Mouse (Mus musculus) CD4-positive helper T cell, adult 2 months (primary cell): ENCODE data around the gene Strada.
"Not testable (repeated sequence)": the region's sequence is repeated elsewhere in the genome, so short reads cannot be mapped to it uniquely, and the experiment has no call there.

ENCODE experiments used
- DNase-seq: peaks from one replicate; pipeline ENCODE4 v3.0.0-alpha.2; 2012; ENCODE audit warnings: low read depth, missing footprints, low spot score

The Strada gene

DNA sequence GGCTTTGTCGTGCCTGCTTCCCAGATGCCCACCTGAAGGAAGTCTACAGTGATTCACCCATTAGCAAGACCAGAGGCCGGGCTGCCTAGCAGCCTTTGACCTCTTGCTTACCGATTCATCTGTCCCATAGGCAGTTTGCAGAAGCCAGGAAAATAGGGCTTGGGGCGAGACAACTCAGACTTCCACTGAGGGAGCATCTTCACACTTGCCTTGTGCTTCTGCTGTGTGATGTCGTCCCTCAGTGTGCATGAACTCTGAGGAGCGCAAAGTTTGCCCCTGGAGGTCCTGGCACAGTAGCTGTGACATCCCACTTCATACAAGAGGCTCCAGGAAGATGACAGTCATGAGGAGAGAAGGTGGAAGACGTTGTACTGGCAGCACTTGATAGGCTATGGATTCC, 44.8 kb downstream of the Strada start:
- DNase-seq: peak; percentile 22

GRCm38 (mm10) chr11:106156257-106156656, 45.7 kb downstream of the Strada start:
- DNase-seq: no peak

GRCm38 (mm10) chr11:106155761-106156160, 46.2 kb downstream of the Strada start:
- DNase-seq: peak; percentile 34

- no peak for DNase-seq
Measured at GRCm38 (mm10) chr11:106154770-106155169, 47.2 kb downstream of the Strada start.

- DNase-seq: peak; percentile 19
Measured at GRCm38 (mm10) chr11:106154091-106154490, 47.9 kb downstream of the Strada start.

- DNase-seq: no peak
Measured at GRCm38 (mm10) chr11:106152132-106152531, 49.8 kb downstream of the Strada start.

DNA sequence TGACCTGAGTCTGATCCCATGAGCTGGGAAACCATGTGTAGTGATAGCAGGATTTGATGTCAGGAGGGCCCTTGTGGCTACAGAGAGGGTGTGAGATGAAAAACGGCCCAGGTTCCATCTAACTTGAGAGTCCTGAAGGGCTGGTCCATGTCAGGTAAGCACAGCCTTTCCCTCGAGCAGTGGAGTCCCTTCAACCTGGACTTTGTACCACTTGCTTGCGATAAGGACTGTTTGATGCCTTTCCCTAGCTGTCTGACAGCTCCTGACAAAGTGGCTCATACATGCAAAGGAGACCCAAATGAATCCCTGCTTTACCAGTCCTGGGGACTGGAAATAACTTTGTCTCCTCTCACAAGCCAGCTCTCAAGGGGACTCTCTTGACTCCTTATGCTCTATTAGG, 50.7 kb downstream of the Strada start:
- DNase-seq: no peak

DNA sequence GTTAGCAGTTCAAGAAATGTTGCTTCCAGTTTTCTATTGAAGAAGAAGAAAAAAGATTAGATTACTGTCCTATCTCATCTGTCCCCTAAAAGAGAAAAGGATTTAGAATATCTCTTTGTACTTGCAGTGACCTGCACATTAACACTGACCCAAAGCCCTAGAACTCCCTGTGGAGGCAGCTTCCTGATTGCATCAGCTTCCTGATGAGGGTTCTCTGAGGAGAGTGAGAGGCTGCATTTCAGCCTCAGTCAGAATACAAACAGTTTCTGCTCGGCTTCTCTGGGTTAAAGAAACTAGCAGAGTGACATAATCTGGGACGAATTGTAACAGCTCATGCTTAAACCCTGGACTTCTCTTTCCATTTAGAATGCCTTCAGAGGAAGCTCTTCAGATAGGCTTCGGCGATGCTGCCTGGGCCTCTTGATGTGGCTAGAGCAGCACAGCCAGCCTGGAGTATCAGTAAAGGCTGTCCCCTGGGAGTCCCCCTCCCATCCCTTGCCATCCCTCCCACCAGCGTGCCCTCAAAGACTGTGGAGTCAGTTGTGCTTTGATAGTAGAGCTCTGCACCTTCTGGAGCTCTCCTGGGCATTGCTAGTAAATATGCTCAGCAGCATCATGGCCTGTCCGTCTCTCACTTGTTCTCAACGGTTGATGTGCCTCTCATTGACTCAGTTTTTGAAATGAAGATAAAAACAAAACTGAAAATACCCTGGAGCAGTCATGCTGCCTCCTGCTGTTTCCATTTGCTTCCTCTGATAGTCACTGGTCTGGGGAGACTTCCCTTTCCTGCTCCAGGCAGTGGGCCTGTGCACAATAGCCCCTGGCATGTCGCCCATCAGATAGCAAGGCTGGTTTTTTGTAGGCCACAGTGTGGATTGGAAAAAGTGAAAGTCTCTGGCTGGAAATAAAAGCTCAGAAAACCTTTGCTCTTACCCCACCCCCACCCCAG, 67.1 kb downstream of the Strada start:
- DNase-seq: peak; percentile 46

DNA sequence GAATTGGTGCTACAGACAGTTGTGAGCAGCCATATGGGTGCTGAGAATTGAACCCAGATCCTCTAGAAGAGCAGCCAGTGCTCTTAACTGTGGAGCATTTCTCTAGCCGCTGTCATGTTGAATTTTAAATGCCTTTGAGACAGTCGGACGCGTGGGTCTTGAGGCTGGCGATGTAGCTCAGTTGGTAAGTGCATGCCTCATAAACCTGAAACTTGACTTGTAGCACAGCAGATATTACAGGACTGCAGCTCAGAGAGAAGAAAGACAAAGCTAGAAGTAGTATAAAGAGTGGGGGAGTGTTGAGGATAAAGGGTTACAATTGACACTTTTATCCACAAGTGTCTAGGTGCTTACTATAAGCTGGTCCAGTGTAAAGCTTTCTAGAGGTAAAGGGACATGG, 69.5 kb downstream of the Strada start:
- DNase-seq: no peak

DNA sequence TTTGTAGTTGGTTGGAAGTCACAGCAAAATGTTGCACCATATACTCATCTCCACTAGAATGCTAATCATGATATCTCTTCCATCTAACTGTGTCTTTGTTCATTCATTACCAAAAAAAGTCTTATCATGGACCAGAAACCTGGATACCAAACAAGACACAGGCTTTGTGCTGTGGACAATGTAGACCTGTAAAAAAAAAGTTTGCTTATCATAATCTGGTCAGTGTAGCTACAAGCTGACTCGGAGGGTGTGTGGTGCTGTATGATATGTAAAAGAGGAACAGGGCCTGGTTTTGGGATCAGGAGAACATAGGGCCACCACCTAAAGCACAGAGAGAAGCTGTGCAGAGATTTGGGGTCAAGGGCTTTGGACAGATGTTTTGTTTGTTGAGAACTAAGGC, 72.5 kb downstream of the Strada start:
- no peak for DNase-seq

DNA sequence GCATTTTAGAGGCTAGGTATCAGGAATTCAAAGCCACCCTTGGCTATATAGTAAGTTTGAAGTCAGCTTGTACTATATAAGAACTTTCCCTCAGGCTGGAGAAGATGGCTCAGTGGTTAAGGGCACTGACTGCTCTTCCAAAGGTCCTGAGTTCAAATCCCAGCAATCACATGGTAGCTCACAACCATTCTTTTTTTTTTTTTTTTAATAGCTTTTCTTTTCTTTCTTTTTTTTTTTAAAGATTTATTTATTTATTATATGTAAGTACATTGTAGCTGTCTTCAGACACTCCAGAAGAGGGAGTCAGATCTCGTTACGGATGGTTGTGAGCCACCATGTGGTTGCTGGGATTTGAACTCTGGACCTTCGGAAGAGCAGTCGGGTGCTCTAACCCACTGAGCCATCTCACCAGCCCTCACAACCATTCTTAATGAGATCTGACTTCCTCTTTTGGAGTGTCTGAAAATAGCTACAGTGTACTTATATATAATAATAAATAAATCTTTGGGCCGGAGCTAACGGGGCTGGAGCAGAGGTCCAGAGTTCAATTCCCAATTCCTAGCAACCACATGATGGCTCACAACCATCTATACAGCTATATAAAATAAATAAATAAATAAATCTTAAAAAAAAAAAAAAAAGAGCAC, 75.1 kb downstream of the Strada start:
- DNase-seq: not testable (repeated sequence)

- DNase-seq: no peak
Measured at GRCm38 (mm10) chr11:106125827-106126226, 76.1 kb downstream of the Strada start.

DNA sequence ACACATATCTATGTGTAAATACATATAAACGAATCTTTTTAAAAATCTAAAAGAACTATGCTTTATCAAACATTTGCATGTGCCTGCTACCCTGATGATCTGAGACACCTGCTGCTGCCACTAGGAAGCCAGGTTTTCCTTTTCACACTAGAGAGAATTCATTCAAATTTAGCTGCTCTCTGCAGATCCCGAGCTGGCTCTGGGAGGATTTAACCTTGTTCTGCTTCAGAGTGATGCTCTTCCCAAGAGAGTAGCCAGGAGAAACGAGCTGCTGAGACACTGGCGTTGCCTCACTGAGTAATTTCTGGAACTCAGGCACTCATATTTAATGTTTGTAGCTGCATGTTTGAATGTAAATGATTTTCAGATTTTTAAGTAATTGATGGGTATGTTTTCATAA, 77.2 kb downstream of the Strada start:
- no peak for DNase-seq

DNA sequence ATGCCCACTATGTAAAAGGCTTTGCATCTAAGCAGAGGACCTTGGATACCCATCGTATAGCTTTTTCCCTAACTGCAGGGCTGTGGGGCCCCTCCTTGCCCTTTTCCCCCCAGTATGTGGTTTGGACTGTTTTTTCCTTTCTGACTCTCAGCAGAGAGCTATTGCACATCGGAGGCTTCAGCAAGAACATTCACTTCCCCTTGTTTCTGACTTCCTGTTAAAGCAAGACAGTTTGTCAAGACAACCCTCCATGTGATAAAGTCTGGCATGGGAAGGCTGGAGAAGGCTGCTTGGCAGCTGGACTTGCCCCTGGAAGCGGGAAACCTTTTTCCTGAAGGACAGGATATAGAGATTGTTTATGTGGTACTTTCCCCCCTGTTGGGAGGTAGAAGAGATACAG, 79.2 kb downstream of the Strada start:
- peak; percentile 36 for DNase-seq

- DNase-seq: peak; percentile 27
Measured at GRCm38 (mm10) chr11:106122221-106122620, 79.7 kb downstream of the Strada start.
